Mouse (Mus musculus): ENCODE data around the gene Apex1.
"Not testable (repeated sequence)": the region's sequence is repeated elsewhere in the genome, so short reads cannot be mapped to it uniquely, and the experiment has no call there.

GRCm38 (mm10) chr14:50905327-50905726 lies 19.4 kb upstream of the Apex1 start:
- TF ChIP-seq CTCF (IDR thresholded peaks at IDR 0.05; ENCODE audit: borderline replicate concordance, insufficient read depth, low read depth, low read length); POLR2A (IDR thresholded peaks at IDR 0.05; ENCODE audit: borderline replicate concordance, insufficient read depth, low read length): not testable (repeated sequence)

Data from cerebellum, adult 2 months (tissue).